Mouse (Mus musculus) lung, postnatal 0 days (tissue): ENCODE data around the gene Noc3l. TPM values are rescaled to one million over a fixed set of nuclear protein-coding genes. Genes with fewer than 3 reads are reported as not detected.

Experiments
- ATAC-seq: fragments of 200-750 bp; cut with Nextera tagmentation; 2 replicates; pipeline ENCODE4 v1.8.0; 2017; ENCODE audit warnings: moderate library complexity
- DNase-seq: peaks from one replicate; pipeline ENCODE4 v3.0.0-alpha.2; 2016; ENCODE audit warnings: low spot score
- H3K27ac ChIP-seq: fragments of 300-500 bp; sonication (generic); 2 replicates; pipeline ENCODE4 v1.5.1; 2014; ENCODE audit warnings: antibody characterized with exemption, mild to moderate bottlenecking, low read length, mixed read lengths
- H3K27me3 ChIP-seq: fragments of 300-500 bp; sonication (generic); replicated peaks from 2 replicates; pipeline ENCODE4 v1.6.1; 2014; ENCODE audit warnings: low read length, mixed read lengths; ENCODE audit not compliant: insufficient read depth
- H3K36me3 ChIP-seq: fragments of 300-500 bp; sonication (generic); 2 replicates; pipeline ENCODE4 v1.6.1; 2014; ENCODE audit warnings: low read length, mixed read lengths; ENCODE audit not compliant: insufficient read depth
- H3K4me1 ChIP-seq: fragments of 300-500 bp; sonication (generic); 2 replicates; pipeline ENCODE4 v1.6.1; 2014; ENCODE audit warnings: antibody characterized with exemption, low read depth, low read length, mixed read lengths; ENCODE audit not compliant: insufficient read depth
- H3K4me2 ChIP-seq: fragments of 300-500 bp; sonication (generic); replicated peaks from 2 replicates; pipeline ENCODE4 v1.6.1; 2014; ENCODE audit warnings: low read depth, mild to moderate bottlenecking, low read length, moderate library complexity, mixed read lengths
- H3K4me3 ChIP-seq: fragments of 300-500 bp; sonication (generic); 2 replicates; pipeline ENCODE4 v1.5.1; 2014; ENCODE audit warnings: low read depth, low read length
- H3K9ac ChIP-seq: fragments of 300-500 bp; sonication (generic); replicated peaks from 2 replicates; pipeline ENCODE4 v1.6.1; 2014; ENCODE audit warnings: low read depth, mild to moderate bottlenecking
- H3K9me3 ChIP-seq: fragments of 300-500 bp; sonication (generic); 2 replicates; pipeline ENCODE4 v1.6.1; 2016; ENCODE audit warnings: low read length, mixed read lengths
- CTCF ChIP-seq: IDR thresholded peaks from 2 replicates; pipeline ENCODE4 v1.5.1; 2016; ENCODE audit warnings: antibody characterized with exemption, mild to moderate bottlenecking
- EP300 ChIP-seq: IDR thresholded peaks from 2 replicates; pipeline ENCODE4 v1.6.1; 2016; ENCODE audit warnings: antibody characterized with exemption, mild to moderate bottlenecking, control low read depth
- WGBS: fragments of 180-500 bp; shearing (Covaris S2); extraction: QIAGEN DNeasy Blood & Tissue Kit; methylation state at CpG from one replicate; pipeline ENCODE4 v1.1.7; 2014; 5-methylcytosine and 5-hydroxymethylcytosine counted together
- polyA plus RNA-seq: library from polyadenylated mRNA; unstranded; fragments of >200 nt; fragmentation: Nextera tagmentation; extraction: Ambion mirVana; gene quantifications from 2 replicates; pipeline ENCODE4 v1.2.1, GENCODE M21; 2015

Noc3l gene
- polyA plus RNA-seq, 1 experiment from 2014 or later, result 1.9 TPM

GRCm38 (mm10) chr19:38798801-38799200 lies 20.2 kb downstream of the Noc3l start:
- Histone ChIP-seq H3K9ac (no peak overlapping the region), H3K4me2 (no peak overlapping the region), H3K4me1 (no peaks in the 10 kb centered on the region), H3K27me3 (no peaks in the 10 kb centered on the region), H3K36me3 (peaks cover 22% of the 10 kb centered on the region; the same call in 1 of the 2 replicates), H3K9me3 (no peaks in the 10 kb centered on the region), H3K27ac (no peak overlapping the region), H3K4me3 (no peak overlapping the region)
- 90% methylated on average over 6 of the region's 6 CpGs for WGBS
- DNase-seq (no peak), ATAC-seq (no peak)
- no peak for TF ChIP-seq EP300
- no peak for TF ChIP-seq CTCF

GRCm38 (mm10) chr19:38798291-38798690 lies 20.7 kb downstream of the Noc3l start:
- Histone ChIP-seq H3K4me1 (no peaks in the 10 kb centered on the region), H3K9me3 (no peaks in the 10 kb centered on the region), H3K4me3 (no peak overlapping the region), H3K27me3 (no peaks in the 10 kb centered on the region), H3K36me3 (peaks cover 25% of the 10 kb centered on the region; the same call in 1 of the 2 replicates), H3K9ac (no peak overlapping the region), H3K4me2 (no peak overlapping the region), H3K27ac (no peak overlapping the region)
- DNase-seq, result no peak
- WGBS, result 91% methylated on average over 1 of the region's 1 CpGs
- no peak for ATAC-seq
- no peak for TF ChIP-seq CTCF
- no peak for TF ChIP-seq EP300

- TF ChIP-seq CTCF, result no peak
- no peak for TF ChIP-seq EP300
- peaks cover 28% of the 10 kb centered on the region; the same call in 1 of the 2 replicates for H3K36me3 ChIP-seq
These were observed 22.5 kb downstream of the Noc3l start for GRCm38 (mm10) chr19:38796546-38796945.

GRCm38 (mm10) chr19:38793563-38794045 lies 25.4 kb downstream of the Noc3l start:
- H3K36me3 ChIP-seq, result peaks cover 20% of the 10 kb centered on the region; the same call in 1 of the 2 replicates
- no peak overlapping the region for H3K4me3 ChIP-seq
- TF ChIP-seq EP300 (no peak), CTCF (no peak)
- H3K9me3 ChIP-seq, result no peaks in the 10 kb centered on the region
- H3K4me2 ChIP-seq, result no peak overlapping the region
- WGBS, result 94% methylated on average over 7 of the region's 7 CpGs
- no peaks in the 10 kb centered on the region for H3K4me1 ChIP-seq
- ATAC-seq, result no peak
- no peak overlapping the region for H3K27ac ChIP-seq
- no peak overlapping the region for H3K9ac ChIP-seq
- no peaks in the 10 kb centered on the region for H3K27me3 ChIP-seq
- no peak for DNase-seq

More at GRCm38 (mm10) chr19:38796546-38796945, 22.5 kb downstream of the Noc3l start:
- ATAC-seq, result no peak
- Histone ChIP-seq H3K9ac (no peak overlapping the region), H3K27me3 (no peaks in the 10 kb centered on the region), H3K27ac (no peak overlapping the region), H3K4me1 (no peaks in the 10 kb centered on the region), H3K9me3 (no peaks in the 10 kb centered on the region), H3K4me2 (no peak overlapping the region), H3K4me3 (no peak overlapping the region)
- WGBS, result 75% methylated on average over 5 of the region's 5 CpGs
- DNase-seq, result no peak

GRCm38 (mm10) chr19:38787756-38788155 lies 31.3 kb downstream of the Noc3l start:
- TF ChIP-seq CTCF (no peak), EP300 (no peak)
- 89% methylated on average over 6 of the region's 6 CpGs for WGBS
- Histone ChIP-seq H3K9me3 (no peaks in the 10 kb centered on the region), H3K4me1 (no peaks in the 10 kb centered on the region), H3K27ac (no peak overlapping the region), H3K4me2 (no peak overlapping the region), H3K36me3 (no peaks in the 10 kb centered on the region), H3K9ac (no peak overlapping the region), H3K27me3 (no peaks in the 10 kb centered on the region), H3K4me3 (no peak overlapping the region)
- ATAC-seq (no peak), DNase-seq (no peak)

GRCm38 (mm10) chr19:38783542-38783941 lies 35.5 kb downstream of the Noc3l start:
- 73% methylated on average over 9 of the region's 9 CpGs for WGBS
- H3K9me3 ChIP-seq, result no peaks in the 10 kb centered on the region
- H3K27ac ChIP-seq, result no peak overlapping the region
- H3K4me3 ChIP-seq, result no peak overlapping the region
- TF ChIP-seq CTCF, result no peak
- TF ChIP-seq EP300, result no peak
- no peak overlapping the region for H3K9ac ChIP-seq
- no peak for DNase-seq
- no peak overlapping the region for H3K4me2 ChIP-seq
- no peaks in the 10 kb centered on the region for H3K4me1 ChIP-seq
- no peak for ATAC-seq
- H3K27me3 ChIP-seq, result no peaks in the 10 kb centered on the region
- no peaks in the 10 kb centered on the region for H3K36me3 ChIP-seq

GRCm38 (mm10) chr19:38778805-38779204 lies 40.2 kb downstream of the Noc3l start:
- DNase-seq, result peak; percentile 26
- Histone ChIP-seq H3K4me1 (no peaks in the 10 kb centered on the region), H3K9me3 (no peaks in the 10 kb centered on the region), H3K9ac (no peak overlapping the region), H3K4me3 (no peak overlapping the region), H3K4me2 (no peak overlapping the region), H3K27ac (no peak overlapping the region), H3K36me3 (no peaks in the 10 kb centered on the region), H3K27me3 (no peaks in the 10 kb centered on the region)
- ATAC-seq, result no peak
- TF ChIP-seq CTCF (no peak), EP300 (no peak)
- WGBS, result 40% methylated on average over 2 of the region's 2 CpGs
